Mouse (Mus musculus) liver, embryonic 15.5 days (tissue): Measurements from ENCODE around the gene Klhdc4. TPM values are rescaled to one million over a fixed set of nuclear protein-coding genes. Genes with fewer than 3 reads are reported as not detected.

Experiments
- ATAC-seq: fragments of 200-750 bp; cut with Nextera tagmentation; 2 replicates; pipeline ENCODE4 v1.8.0; 2017; ENCODE audit warnings: moderate number of reproducible peaks, mild to moderate bottlenecking, moderate library complexity; ENCODE audit not compliant: insufficient read depth
- H3K27ac ChIP-seq: fragments of 300-500 bp; sonication (generic); replicated peaks from 2 replicates; pipeline ENCODE4 v1.5.1; 2015; ENCODE audit warnings: mild to moderate bottlenecking, inconsistent platforms
- H3K27me3 ChIP-seq: fragments of 300-500 bp; sonication (generic); 2 replicates; pipeline ENCODE4 v1.6.1; 2015; ENCODE audit warnings: mild to moderate bottlenecking, inconsistent platforms
- H3K36me3 ChIP-seq: fragments of 300-500 bp; sonication (generic); replicated peaks from 2 replicates; pipeline ENCODE4 v1.6.1; 2015; ENCODE audit warnings: moderate library complexity, mild to moderate bottlenecking, inconsistent platforms
- H3K4me1 ChIP-seq: fragments of 300-500 bp; sonication (generic); replicated peaks from 2 replicates; pipeline ENCODE4 v1.6.1; 2015; ENCODE audit warnings: inconsistent platforms
- H3K4me2 ChIP-seq: fragments of 300-500 bp; sonication (generic); 2 replicates; pipeline ENCODE4 v1.6.1; 2015; ENCODE audit warnings: moderate library complexity, mild to moderate bottlenecking, inconsistent platforms
- H3K4me3 ChIP-seq: fragments of 300-500 bp; sonication (generic); replicated peaks from 2 replicates; pipeline ENCODE4 v1.5.1; 2015; ENCODE audit warnings: mild to moderate bottlenecking, inconsistent platforms
- H3K9ac ChIP-seq: fragments of 300-500 bp; sonication (generic); 2 replicates; pipeline ENCODE4 v1.6.1; 2015; ENCODE audit warnings: moderate library complexity, mild to moderate bottlenecking, inconsistent platforms
- H3K9me3 ChIP-seq: fragments of 300-500 bp; sonication (generic); replicated peaks from 2 replicates; pipeline ENCODE4 v1.6.1; 2016; ENCODE audit warnings: inconsistent platforms
- WGBS: fragments of 180-500 bp; shearing (Covaris S2); methylation state at CpG from one replicate; pipeline ENCODE4 v1.1.7; 2015; ENCODE audit warnings: mixed read lengths; ENCODE audit not compliant: insufficient replicate concordance; 5-methylcytosine and 5-hydroxymethylcytosine counted together
- polyA plus RNA-seq: library from polyadenylated mRNA; unstranded; fragments of >200 nt; fragmentation: Nextera tagmentation; extraction: Ambion mirVana; gene quantifications from 2 replicates; pipeline ENCODE4 v1.2.1, GENCODE M21; 2015

Gene Klhdc4
- polyA plus RNA-seq, 1 experiment from 2014 or later, result 16.8 TPM

GRCm38 (mm10) chr8:121829777-121830362 lies 501 bp upstream of the Klhdc4 start:
- H3K27ac ChIP-seq, result no peak overlapping the region
- peak; percentile 56 for ATAC-seq

GRCm38 (mm10) chr8:121828376-121829023 lies 869 bp downstream of the Klhdc4 start:
- H3K9me3 ChIP-seq, result no peaks in the 10 kb centered on the region
- no peak overlapping the region for H3K27ac ChIP-seq
- 24% methylated on average over 10 of the region's 10 CpGs for WGBS
- no peaks in the 10 kb centered on the region for H3K36me3 ChIP-seq
- no peaks in the 10 kb centered on the region for H3K27me3 ChIP-seq
- peaks cover 26% of the 10 kb centered on the region for H3K4me1 ChIP-seq
- peak overlapping the region; percentile 90 for H3K4me2 ChIP-seq
- H3K9ac ChIP-seq, result peak overlapping the region; percentile 72
- peak overlapping the region; percentile 89 for H3K4me3 ChIP-seq
- no peak for ATAC-seq

More at GRCm38 (mm10) chr8:121829777-121830362, 501 bp upstream of the Klhdc4 start:
- Histone ChIP-seq H3K9me3 (no peaks in the 10 kb centered on the region), H3K4me3 (peak overlapping the region; percentile 89), H3K36me3 (no peaks in the 10 kb centered on the region), H3K9ac (peak overlapping the region; percentile 72), H3K4me1 (peaks cover 26% of the 10 kb centered on the region), H3K4me2 (peak overlapping the region; percentile 90), H3K27me3 (no peaks in the 10 kb centered on the region)
- 21% methylated on average over 18 of the region's 18 CpGs for WGBS

GRCm38 (mm10) chr8:121827726-121828125 lies 1.6 kb downstream of the Klhdc4 start:
- Histone ChIP-seq H3K4me3 (no peak overlapping the region), H3K9ac (no peak overlapping the region), H3K27ac (no peak overlapping the region), H3K27me3 (no peaks in the 10 kb centered on the region), H3K4me1 (peaks cover 26% of the 10 kb centered on the region), H3K9me3 (no peaks in the 10 kb centered on the region), H3K4me2 (no peak overlapping the region), H3K36me3 (no peaks in the 10 kb centered on the region)
- 79% methylated on average over 5 of the region's 5 CpGs for WGBS
- no peak for ATAC-seq

GRCm38 (mm10) chr8:121821770-121822169 lies 7.6 kb downstream of the Klhdc4 start:
- no peak for ATAC-seq
- 85% methylated on average over 9 of the region's 9 CpGs for WGBS
- no peak overlapping the region for H3K27ac ChIP-seq
- peaks cover 10% of the 10 kb centered on the region; the same call in 1 of the 2 replicates for H3K36me3 ChIP-seq
- H3K4me3 ChIP-seq, result no peak overlapping the region
- no peaks in the 10 kb centered on the region for H3K27me3 ChIP-seq
- H3K9ac ChIP-seq, result no peak overlapping the region
- H3K4me1 ChIP-seq, result no peaks in the 10 kb centered on the region
- H3K9me3 ChIP-seq, result no peaks in the 10 kb centered on the region
- no peak overlapping the region for H3K4me2 ChIP-seq

- no peak for ATAC-seq
- Histone ChIP-seq H3K4me2 (no peak overlapping the region), H3K36me3 (peaks cover 10% of the 10 kb centered on the region; the same call in 1 of the 2 replicates), H3K4me3 (no peak overlapping the region), H3K9ac (no peak overlapping the region), H3K27ac (no peak overlapping the region), H3K4me1 (no peaks in the 10 kb centered on the region), H3K9me3 (no peaks in the 10 kb centered on the region), H3K27me3 (no peaks in the 10 kb centered on the region)
- WGBS, result 72% methylated on average over 11 of the region's 11 CpGs
Measured at GRCm38 (mm10) chr8:121821320-121821719, 8.0 kb downstream of the Klhdc4 start.

GRCm38 (mm10) chr8:121820840-121821239 lies 8.5 kb downstream of the Klhdc4 start:
- Histone ChIP-seq H3K4me3 (no peak overlapping the region), H3K9me3 (no peaks in the 10 kb centered on the region), H3K27ac (no peak overlapping the region), H3K9ac (no peak overlapping the region), H3K4me2 (no peak overlapping the region), H3K4me1 (no peaks in the 10 kb centered on the region), H3K36me3 (peaks cover 10% of the 10 kb centered on the region; the same call in 1 of the 2 replicates), H3K27me3 (no peaks in the 10 kb centered on the region)
- WGBS, result 76% methylated on average over 6 of the region's 6 CpGs
- no peak for ATAC-seq

GRCm38 (mm10) chr8:121818226-121818625 lies 11.1 kb downstream of the Klhdc4 start:
- H3K27me3 ChIP-seq, result no peaks in the 10 kb centered on the region
- no peaks in the 10 kb centered on the region for H3K9me3 ChIP-seq
- H3K4me1 ChIP-seq, result no peaks in the 10 kb centered on the region
- no peak overlapping the region for H3K9ac ChIP-seq
- no peak for ATAC-seq
- H3K4me3 ChIP-seq, result no peak overlapping the region
- H3K4me2 ChIP-seq, result no peak overlapping the region
- peaks cover 27% of the 10 kb centered on the region for H3K36me3 ChIP-seq
- H3K27ac ChIP-seq, result no peak overlapping the region
- 73% methylated on average over 7 of the region's 7 CpGs for WGBS

GRCm38 (mm10) chr8:121811931-121812570 lies 17.3 kb downstream of the Klhdc4 start:
- Histone ChIP-seq H3K4me2 (no peak overlapping the region), H3K4me1 (no peaks in the 10 kb centered on the region), H3K4me3 (no peak overlapping the region), H3K27ac (no peak overlapping the region), H3K9me3 (no peaks in the 10 kb centered on the region), H3K9ac (no peak overlapping the region), H3K27me3 (no peaks in the 10 kb centered on the region), H3K36me3 (peaks cover 27% of the 10 kb centered on the region)
- ATAC-seq, result no peak
- 81% methylated on average over 12 of the region's 12 CpGs for WGBS

- 74% methylated on average over 3 of the region's 3 CpGs for WGBS
Measured at GRCm38 (mm10) chr8:121811502-121811901, 17.9 kb downstream of the Klhdc4 start.

GRCm38 (mm10) chr8:121809524-121810155 lies 19.7 kb downstream of the Klhdc4 start:
- H3K27ac ChIP-seq, result no peak overlapping the region
- no peaks in the 10 kb centered on the region for H3K27me3 ChIP-seq
- WGBS, result 82% methylated on average over 11 of the region's 11 CpGs
- H3K4me1 ChIP-seq, result no peaks in the 10 kb centered on the region
- no peak for ATAC-seq
- H3K4me3 ChIP-seq, result no peak overlapping the region
- no peak overlapping the region for H3K4me2 ChIP-seq
- H3K9me3 ChIP-seq, result no peaks in the 10 kb centered on the region
- H3K36me3 ChIP-seq, result peaks cover 35% of the 10 kb centered on the region
- no peak overlapping the region for H3K9ac ChIP-seq

More at GRCm38 (mm10) chr8:121811502-121811901, 17.9 kb downstream of the Klhdc4 start:
- peaks cover 27% of the 10 kb centered on the region for H3K36me3 ChIP-seq
- H3K9me3 ChIP-seq, result no peaks in the 10 kb centered on the region
- no peak overlapping the region for H3K27ac ChIP-seq
- no peak for ATAC-seq
- H3K4me1 ChIP-seq, result no peaks in the 10 kb centered on the region
- no peaks in the 10 kb centered on the region for H3K27me3 ChIP-seq
- no peak overlapping the region for H3K9ac ChIP-seq
- H3K4me2 ChIP-seq, result no peak overlapping the region
- H3K4me3 ChIP-seq, result no peak overlapping the region

GRCm38 (mm10) chr8:121808032-121808431 lies 21.3 kb downstream of the Klhdc4 start:
- no peak overlapping the region for H3K4me2 ChIP-seq
- H3K4me1 ChIP-seq, result no peaks in the 10 kb centered on the region
- H3K9ac ChIP-seq, result no peak overlapping the region
- H3K27me3 ChIP-seq, result no peaks in the 10 kb centered on the region
- H3K4me3 ChIP-seq, result no peak overlapping the region
- H3K36me3 ChIP-seq, result peaks cover 33% of the 10 kb centered on the region
- ATAC-seq, result no peak
- no peaks in the 10 kb centered on the region for H3K9me3 ChIP-seq
- no peak overlapping the region for H3K27ac ChIP-seq
- 75% methylated on average over 11 of the region's 11 CpGs for WGBS
